In the genomic region with DNA sequence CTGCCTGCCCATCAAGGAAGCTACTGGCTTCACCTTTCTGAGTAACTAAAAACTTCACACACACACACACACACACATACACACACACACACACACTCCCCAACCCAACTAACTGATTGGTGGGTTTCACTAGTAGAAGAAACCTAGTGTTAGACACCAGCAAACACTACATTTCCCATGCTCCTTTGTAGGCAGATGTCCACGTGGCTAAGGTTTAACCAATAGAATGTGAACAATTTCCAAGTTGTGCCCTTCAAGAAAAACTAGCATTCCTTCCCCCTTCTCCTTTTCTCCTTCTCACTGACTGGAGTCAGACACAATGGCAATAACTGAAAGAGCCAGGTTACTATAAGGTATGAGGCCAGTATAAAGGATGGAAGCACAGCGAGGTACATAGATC, we compare ENCODE assay signal across 26 mouse cellular contexts.
"Had no signal": no experiment of that assay in that cellular context is flagged by ENCODE, and none has a peak within 500 bp of the region (broad histone marks: within the 10 kb centered on the region; RNA-seq: fewer than 3 reads in every experiment).

No protein-coding gene starts in this region.

- H3K36me3 ChIP-seq: heart, embryonic 10.5 days; heart, embryonic 12.5 days; hindbrain, embryonic 10.5 days; hindbrain, embryonic 12.5 days; intestine, embryonic 15.5 days; limb, embryonic 13.5 days; limb, embryonic 15.5 days; liver, embryonic 12.5 days had no signal

- DNase-seq: gastrocnemius, adult 2 months; gastrocnemius, postnatal 10 days; gastrocnemius, postnatal 25 days; heart, adult 18-20 months; heart, postnatal 10 days; heart, postnatal 4 days; kidney, adult 18-20 months; kidney, adult 8-10 months; kidney, postnatal 10 days; kidney, postnatal 25 days; kidney, postnatal 4 days; left cerebral cortex, postnatal 4 days had no signal

- H3K4me2 ChIP-seq: heart, embryonic 12.5 days; hindbrain, embryonic 12.5 days; hindbrain, embryonic 14.5 days; intestine, embryonic 15.5 days; limb, embryonic 13.5 days; limb, embryonic 15.5 days; liver, embryonic 12.5 days had no signal

- H3K4me3 ChIP-seq: gastrocnemius, adult 2 months; heart, embryonic 10.5 days; heart, embryonic 12.5 days; hindbrain, embryonic 10.5 days; hindbrain, embryonic 12.5 days; intestine, embryonic 15.5 days; layer of hippocampus, adult 2 months; left cerebral cortex, adult 2 months; limb, embryonic 13.5 days; limb, embryonic 15.5 days; liver, embryonic 12.5 days had no signal

- H3K9ac ChIP-seq: heart, embryonic 12.5 days; hindbrain, embryonic 12.5 days; hindbrain, embryonic 14.5 days; intestine, embryonic 15.5 days; limb, embryonic 13.5 days; limb, embryonic 15.5 days; liver, embryonic 12.5 days had no signal

- ATAC-seq: hindbrain, embryonic 16.5 days; inflammation-experienced regulatory T-cells, adult 6 months; intestine, embryonic 15.5 days; intestine, postnatal 0 days; liver, embryonic 12.5 days had no signal

- H3K4me1 ChIP-seq: heart, embryonic 10.5 days; heart, embryonic 12.5 days; hindbrain, embryonic 12.5 days; intestine, embryonic 15.5 days; limb, embryonic 13.5 days; limb, embryonic 15.5 days; liver, embryonic 12.5 days had no signal

- H3K9me3 ChIP-seq: heart, embryonic 10.5 days; heart, embryonic 12.5 days; hindbrain, embryonic 10.5 days; hindbrain, embryonic 12.5 days; intestine, embryonic 15.5 days; limb, embryonic 13.5 days; limb, embryonic 15.5 days; liver, embryonic 12.5 days had no signal

- H3K27ac ChIP-seq: gastrocnemius, adult 2 months; heart, embryonic 10.5 days; hindbrain, embryonic 10.5 days; hindbrain, embryonic 12.5 days; hindbrain, embryonic 14.5 days; intestine, embryonic 15.5 days; layer of hippocampus, adult 2 months; left cerebral cortex, adult 2 months; limb, embryonic 13.5 days; limb, embryonic 15.5 days; liver, embryonic 12.5 days had no signal

- H3K27me3 ChIP-seq: heart, embryonic 12.5 days; intestine, embryonic 15.5 days; limb, embryonic 13.5 days; limb, embryonic 15.5 days; liver, embryonic 12.5 days had no signal
